Mouse (Mus musculus) heart, embryonic 16.5 days (tissue): ENCODE results near the gene Gpc5. TPM values are rescaled to one million over a fixed set of nuclear protein-coding genes. Genes with fewer than 3 reads are reported as not detected.

Experiments used
- ATAC-seq: fragments of 200-750 bp; cut with Nextera tagmentation; replicated peaks from 2 replicates; pipeline ENCODE4 v1.8.0; 2017; ENCODE audit warnings: moderate number of reproducible peaks; ENCODE audit not compliant: insufficient read depth, low FRiP score; ENCODE audit errors: extremely low read depth
- H3K27ac ChIP-seq: fragments of 300-500 bp; sonication (generic); 2 replicates; pipeline ENCODE4 v1.5.1; 2014; ENCODE audit warnings: mild to moderate bottlenecking, low read length, control low read depth, moderate library complexity
- H3K27me3 ChIP-seq: fragments of 300-500 bp; sonication (generic); 2 replicates; pipeline ENCODE4 v1.6.1; 2014; ENCODE audit warnings: low read length, mixed read lengths; ENCODE audit not compliant: control insufficient read depth, insufficient read depth
- H3K36me3 ChIP-seq: fragments of 300-500 bp; sonication (generic); 2 replicates; pipeline ENCODE4 v1.6.1; 2014; ENCODE audit not compliant: control insufficient read depth, insufficient read depth
- H3K4me1 ChIP-seq: fragments of 300-500 bp; sonication (generic); 2 replicates; pipeline ENCODE4 v1.6.1; 2014; ENCODE audit warnings: low read length, mixed read lengths; ENCODE audit not compliant: control insufficient read depth, insufficient read depth
- H3K4me2 ChIP-seq: fragments of 300-500 bp; sonication (generic); 2 replicates; pipeline ENCODE4 v1.6.1; 2014; ENCODE audit warnings: low read depth, mild to moderate bottlenecking, control low read depth, low read length
- H3K4me3 ChIP-seq: fragments of 300-500 bp; sonication (generic); 2 replicates; pipeline ENCODE4 v1.5.1; 2014; ENCODE audit warnings: mild to moderate bottlenecking, control low read depth, low read length
- H3K9ac ChIP-seq: fragments of 300-500 bp; sonication (generic); 2 replicates; pipeline ENCODE4 v1.6.1; 2014; ENCODE audit warnings: low read length, control low read depth
- H3K9me3 ChIP-seq: fragments of 300-500 bp; sonication (generic); replicated peaks from 2 replicates; pipeline ENCODE4 v1.6.1; 2016; ENCODE audit warnings: low read length; ENCODE audit not compliant: control insufficient read depth
- WGBS: fragments of 180-500 bp; shearing (Covaris S2); extraction: QIAGEN DNeasy Blood & Tissue Kit; methylation state at CpG from one replicate; pipeline ENCODE4 v1.1.7; 2014; 5-methylcytosine and 5-hydroxymethylcytosine counted together
- polyA plus RNA-seq: library from polyadenylated mRNA; unstranded; fragments of >200 nt; fragmentation: Nextera tagmentation; extraction: Ambion mirVana; gene quantifications from 2 replicates; pipeline ENCODE4 v1.2.1, GENCODE M21; 2015

Gpc5 gene
- polyA plus RNA-seq, 1 experiment from 2014 or later: 0.43 TPM

DNA sequence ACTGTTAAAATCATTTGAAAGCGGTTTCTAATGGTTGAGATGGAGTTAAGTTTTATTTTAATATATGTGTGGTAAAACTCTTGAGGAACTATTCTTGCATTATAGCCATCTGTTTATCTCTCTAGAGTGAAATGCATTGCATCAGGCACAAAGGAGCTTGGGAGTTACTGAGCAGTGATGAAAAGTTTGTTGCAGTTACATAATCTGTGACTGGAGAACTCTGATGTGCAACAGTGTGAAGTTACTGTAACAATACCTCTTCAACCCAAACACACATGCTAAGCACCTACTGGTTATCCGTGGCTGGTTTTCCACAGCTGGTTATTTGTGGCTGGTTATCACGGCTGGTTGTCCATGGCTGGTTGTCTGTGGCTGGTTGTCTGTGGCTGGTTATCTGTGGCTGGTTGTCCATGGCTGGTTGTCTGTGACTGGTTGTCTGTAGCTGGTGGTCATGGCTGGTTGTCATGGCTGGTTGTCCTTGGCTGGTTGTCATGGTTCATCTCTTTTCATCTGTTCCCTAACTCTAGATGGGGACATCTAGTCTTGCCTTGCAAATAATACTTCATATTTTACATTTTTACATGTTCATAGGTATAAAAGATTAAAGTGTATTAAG lies 273.4 kb downstream of the Gpc5 start:
- Histone ChIP-seq H3K9me3 (no peaks in the 10 kb centered on the region), H3K36me3 (no peaks in the 10 kb centered on the region), H3K4me2 (no peak overlapping the region), H3K4me1 (no peaks in the 10 kb centered on the region), H3K9ac (no peak overlapping the region), H3K27me3 (no peaks in the 10 kb centered on the region), H3K4me3 (no peak overlapping the region), H3K27ac (no peak overlapping the region)
- no peak for ATAC-seq
- 88% methylated on average over 3 of the region's 3 CpGs for WGBS

GRCm38 (mm10) chr14:115369611-115370167 lies 277.7 kb downstream of the Gpc5 start:
- no peak for ATAC-seq

GRCm38 (mm10) chr14:115371131-115371530 lies 279.1 kb downstream of the Gpc5 start:
- Histone ChIP-seq H3K9ac (no peak overlapping the region), H3K27me3 (no peaks in the 10 kb centered on the region), H3K9me3 (no peaks in the 10 kb centered on the region), H3K36me3 (no peaks in the 10 kb centered on the region), H3K4me2 (no peak overlapping the region), H3K4me1 (no peaks in the 10 kb centered on the region), H3K27ac (no peak overlapping the region), H3K4me3 (no peak overlapping the region)
- 17% methylated on average over 1 of the region's 1 CpGs for WGBS
- ATAC-seq: no peak

More at GRCm38 (mm10) chr14:115369611-115370167, 277.7 kb downstream of the Gpc5 start:
- Histone ChIP-seq H3K27me3 (no peaks in the 10 kb centered on the region), H3K27ac (no peak overlapping the region), H3K4me2 (no peak overlapping the region), H3K4me1 (no peaks in the 10 kb centered on the region), H3K36me3 (no peaks in the 10 kb centered on the region), H3K9ac (no peak overlapping the region), H3K9me3 (no peaks in the 10 kb centered on the region), H3K4me3 (no peak overlapping the region)
- WGBS: 67% methylated on average over 15 of the region's 15 CpGs

- 54% methylated on average over 3 of the region's 3 CpGs for WGBS
- no peak for ATAC-seq
- Histone ChIP-seq H3K9ac (no peak overlapping the region), H3K4me3 (no peak overlapping the region), H3K36me3 (no peaks in the 10 kb centered on the region), H3K4me2 (no peak overlapping the region), H3K9me3 (no peaks in the 10 kb centered on the region), H3K27me3 (no peaks in the 10 kb centered on the region), H3K4me1 (no peaks in the 10 kb centered on the region), H3K27ac (no peak overlapping the region)
These were observed 299.8 kb downstream of the Gpc5 start for GRCm38 (mm10) chr14:115391831-115392230.

- no peaks in the 10 kb centered on the region for H3K9me3 ChIP-seq
- ATAC-seq: no peak
- no peaks in the 10 kb centered on the region for H3K4me1 ChIP-seq
- H3K27ac ChIP-seq: no peak overlapping the region
- no peaks in the 10 kb centered on the region for H3K36me3 ChIP-seq
- H3K4me3 ChIP-seq: no peak overlapping the region
- no peak overlapping the region for H3K9ac ChIP-seq
- no peaks in the 10 kb centered on the region for H3K27me3 ChIP-seq
- WGBS: 38% methylated on average over 14 of the region's 14 CpGs
- 0 out of 2 replicates have a peak overlapping the region, but pooled peaks have one; percentile 32 for H3K4me2 ChIP-seq
These were observed 301.0 kb downstream of the Gpc5 start for GRCm38 (mm10) chr14:115392894-115393524.

GRCm38 (mm10) chr14:115406596-115406995 lies 314.6 kb downstream of the Gpc5 start:
- Histone ChIP-seq H3K27ac (no peak overlapping the region), H3K9me3 (no peaks in the 10 kb centered on the region), H3K4me2 (no peak overlapping the region), H3K36me3 (no peaks in the 10 kb centered on the region), H3K4me3 (no peak overlapping the region), H3K4me1 (no peaks in the 10 kb centered on the region), H3K9ac (no peak overlapping the region), H3K27me3 (no peaks in the 10 kb centered on the region)
- no peak for ATAC-seq
- WGBS: 62% methylated on average over 5 of the region's 5 CpGs

- 53% methylated on average over 2 of the region's 2 CpGs for WGBS
These were observed 315.4 kb downstream of the Gpc5 start for GRCm38 (mm10) chr14:115407309-115407930.

GRCm38 (mm10) chr14:115410881-115411280 lies 318.9 kb downstream of the Gpc5 start:
- Histone ChIP-seq H3K36me3 (no peaks in the 10 kb centered on the region), H3K27ac (no peak overlapping the region), H3K9me3 (no peaks in the 10 kb centered on the region), H3K4me1 (no peaks in the 10 kb centered on the region), H3K9ac (no peak overlapping the region), H3K4me3 (no peak overlapping the region), H3K27me3 (no peaks in the 10 kb centered on the region), H3K4me2 (no peak overlapping the region)
- 89% methylated on average over 1 of the region's 1 CpGs for WGBS
- ATAC-seq: no peak

More at GRCm38 (mm10) chr14:115407309-115407930, 315.4 kb downstream of the Gpc5 start:
- Histone ChIP-seq H3K9me3 (no peaks in the 10 kb centered on the region), H3K4me1 (no peaks in the 10 kb centered on the region), H3K4me3 (no peak overlapping the region), H3K4me2 (no peak overlapping the region), H3K27ac (no peak overlapping the region), H3K27me3 (no peaks in the 10 kb centered on the region), H3K36me3 (no peaks in the 10 kb centered on the region), H3K9ac (no peak overlapping the region)
- no peak for ATAC-seq
